Comparison of ENCODE assay signal across 19 mouse cellular contexts in the genomic region with DNA sequence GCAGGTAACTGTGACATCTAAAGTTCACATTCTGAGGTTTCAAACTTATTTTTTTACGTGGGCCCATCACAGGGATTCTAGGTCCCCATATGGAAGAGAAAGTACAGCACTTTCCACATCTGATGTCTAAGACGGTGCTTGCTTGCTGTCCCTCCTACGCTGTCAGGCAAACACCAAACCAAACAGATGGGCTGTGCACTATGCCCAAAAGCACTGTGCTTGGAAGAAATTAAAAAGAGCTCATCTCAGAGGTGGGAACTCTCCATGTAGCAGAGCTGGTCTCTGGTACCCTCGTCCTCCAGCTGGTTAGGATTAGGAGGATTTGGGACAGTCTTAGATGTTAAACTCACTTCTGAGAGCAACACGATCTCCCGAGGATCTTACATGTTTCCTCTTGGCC.
DNase-seq lines count a peak whose midpoint lies in the region; ATAC-seq and TF ChIP-seq lines count a peak whose summit lies in the region.
"Had no signal": no experiment of that assay in that cellular context is flagged by ENCODE, and none has a peak within 500 bp of the region (broad histone marks: within the 10 kb centered on the region; RNA-seq: fewer than 3 reads in every experiment).

No protein-coding gene starts in this region.

- intact Hi-C loops in left cerebral cortex, adult 2 months (cut with DNase I) = loop anchor here (1.0 to 10.0 kb wide), 8 partner anchors 35 to 958 kb away; a partner anchor contains a TSS

- no peak for TF ChIP-seq CTCF in left cerebral cortex, adult 2 months (IDR thresholded peaks at IDR 0.05)

- peak; percentile 85 for DNase-seq in right cerebral cortex, adult 18-20 months
- DNase-seq in right cerebral cortex, postnatal 4 days = no peak
- DNase-seq in frontal cortex, postnatal 36 days (ENCODE audit: low spot score in 2 of 2) = peak; percentile 65 to 85
- peak; percentile 47 to 58 for DNase-seq in left cerebral cortex, adult 2 months (ENCODE audit: extremely low spot score in 1 of 2, low spot score in 2 of 2)
- DNase-seq in telencephalon, adult 2 months (ENCODE audit: low read depth, low spot score) = peak; percentile 95
- DNase-seq in T-cell, adult 2 months (ENCODE audit: low spot score) = no peak
- DNase-seq: gastrocnemius, postnatal 10 days; heart, adult 18-20 months; kidney, postnatal 14 days; lung, embryonic 14.5 days; lung, postnatal 4 days; spleen, adult 18-20 months; thymus, postnatal 25 days had no signal

- no peak overlapping the region for H3K4me3 ChIP-seq in left cerebral cortex, adult 2 months
- H3K4me3 ChIP-seq: hindbrain, embryonic 12.5 days; liver, embryonic 12.5 days; midbrain, embryonic 12.5 days; stomach, embryonic 15.5 days had no signal

- ATAC-seq in megakaryocyte, adult 5-6 weeks (ENCODE audit: poor library complexity, severe bottlenecking) = no peak
- ATAC-seq: intestine, postnatal 0 days; liver, embryonic 12.5 days had no signal

- peak overlapping the region; percentile 83 for H3K27ac ChIP-seq in left cerebral cortex, adult 2 months
- H3K27ac ChIP-seq: hindbrain, embryonic 12.5 days; liver, embryonic 12.5 days; midbrain, embryonic 12.5 days; stomach, embryonic 15.5 days had no signal

Comparison
In these comparisons a context has a peak if more than half of its experiments do, and no peak if none do; other contexts are left out.
1. DNase-seq: peak in right cerebral cortex, adult 18-20 months (single experiment), frontal cortex, postnatal 36 days (2 of 2), left cerebral cortex, adult 2 months (2 of 2) and telencephalon, adult 2 months (single experiment); none in right cerebral cortex, postnatal 4 days (single experiment) and T-cell, adult 2 months (single experiment).